Mouse (Mus musculus) C2C12 (cell line): ENCODE data around the gene Ksr2.

ENCODE experiments used
- CTCF ChIP-seq: IDR thresholded peaks from one replicate; pipeline ENCODE4 v1.5.1; 2011; ENCODE audit not compliant: control insufficient read depth, insufficient read depth, insufficient read length
- FOSL1 ChIP-seq: IDR thresholded peaks from one replicate; pipeline ENCODE4 v1.8.0; 2011; ENCODE audit warnings: mild to moderate bottlenecking, low read length; ENCODE audit not compliant: poor library complexity, insufficient read depth, severe bottlenecking
- MAX ChIP-seq: IDR thresholded peaks from one replicate; pipeline ENCODE4 v1.6.1; 2011; ENCODE audit warnings: mild to moderate bottlenecking, control low read depth
- MYOD1 ChIP-seq: IDR thresholded peaks from one replicate; pipeline ENCODE4 v1.6.1; 2011; ENCODE audit warnings: low read depth; ENCODE audit not compliant: control insufficient read depth, insufficient read length
- MYOG ChIP-seq: IDR thresholded peaks from one replicate; pipeline ENCODE4 v1.6.1; 2011; ENCODE audit not compliant: control insufficient read depth, insufficient read length; ENCODE audit errors: extremely low read depth
- USF1 ChIP-seq: IDR thresholded peaks from one replicate; pipeline ENCODE4 v1.6.1; 2011; ENCODE audit warnings: low read depth, mild to moderate bottlenecking, control low read depth, moderate library complexity

GRCm38 (mm10) chr5:117541654-117542053, 127.9 kb downstream of the Ksr2 start:
- TF ChIP-seq MAX (no peak), CTCF (no peak), FOSL1 (no peak), MYOD1 (no peak), MYOG (no peak), USF1 (no peak)
